Mouse (Mus musculus) kidney, embryonic 14.5 days (tissue): ENCODE results near the gene Tpx2. TPM values are rescaled to one million over a fixed set of nuclear protein-coding genes. Genes with fewer than 3 reads are reported as not detected.
A peak's percentile ranks its signal among the peaks of the same experiment; 100 is the strongest.

Experiments used
- ATAC-seq: fragments of 200-750 bp; cut with Nextera tagmentation; 2 replicates; pipeline ENCODE4 v1.8.0; 2017; ENCODE audit warnings: moderate number of reproducible peaks, mild to moderate bottlenecking, moderate TSS enrichment, moderate library complexity; ENCODE audit not compliant: low FRiP score, low TSS enrichment
- H3K27ac ChIP-seq: fragments of 300-500 bp; sonication (generic); 2 replicates; pipeline ENCODE4 v1.5.1; 2014; ENCODE audit warnings: low read depth, mild to moderate bottlenecking, low read length, moderate library complexity, mixed read lengths
- H3K27me3 ChIP-seq: fragments of 300-500 bp; sonication (generic); 2 replicates; pipeline ENCODE4 v1.6.1; 2014; ENCODE audit warnings: mild to moderate bottlenecking, low read length; ENCODE audit not compliant: control insufficient read depth, insufficient read depth
- H3K36me3 ChIP-seq: fragments of 300-500 bp; sonication (generic); 2 replicates; pipeline ENCODE4 v1.6.1; 2014; ENCODE audit warnings: low read length, mixed read lengths; ENCODE audit not compliant: control insufficient read depth, insufficient read depth
- H3K4me1 ChIP-seq: fragments of 300-500 bp; sonication (generic); 2 replicates; pipeline ENCODE4 v1.6.1; 2014; ENCODE audit warnings: low read length, mixed read lengths; ENCODE audit not compliant: control insufficient read depth, insufficient read depth
- H3K4me2 ChIP-seq: fragments of 300-500 bp; sonication (generic); replicated peaks from 2 replicates; pipeline ENCODE4 v1.6.1; 2014; ENCODE audit warnings: low read depth, mild to moderate bottlenecking, low read length
- H3K4me3 ChIP-seq: fragments of 300-500 bp; sonication (generic); 2 replicates; pipeline ENCODE4 v1.5.1; 2014; ENCODE audit warnings: mild to moderate bottlenecking, low read length
- H3K9ac ChIP-seq: fragments of 300-500 bp; sonication (generic); 2 replicates; pipeline ENCODE4 v1.6.1; 2014; ENCODE audit warnings: low read depth, mild to moderate bottlenecking, low read length, moderate library complexity
- H3K9me3 ChIP-seq: fragments of 300-500 bp; sonication (generic); 2 replicates; pipeline ENCODE4 v1.6.1; 2016; ENCODE audit warnings: low read length; ENCODE audit not compliant: control insufficient read depth
- WGBS: fragments of 180-500 bp; shearing (Covaris S2); extraction: QIAGEN DNeasy Blood & Tissue Kit; methylation state at CpG from one replicate; pipeline ENCODE4 v1.1.7; 2014; 5-methylcytosine and 5-hydroxymethylcytosine counted together
- polyA plus RNA-seq: library from polyadenylated mRNA; unstranded; fragments of >200 nt; fragmentation: Nextera tagmentation; extraction: Ambion mirVana; gene quantifications from 2 replicates; pipeline ENCODE4 v1.2.1, GENCODE M21; 2014

The Tpx2 gene
- polyA plus RNA-seq, 1 experiment from 2014 or later = 124 TPM

GRCm38 (mm10) chr2:152808178-152808577 is 39.6 kb upstream of the Tpx2 start:
- no peak for ATAC-seq
- Histone ChIP-seq H3K27me3 (no peaks in the 10 kb centered on the region), H3K4me1 (peaks cover 27% of the 10 kb centered on the region), H3K36me3 (peaks cover 3% of the 10 kb centered on the region; the same call in 1 of the 2 replicates), H3K27ac (no peak overlapping the region), H3K9me3 (no peaks in the 10 kb centered on the region), H3K4me3 (no peak overlapping the region), H3K4me2 (no peak overlapping the region), H3K9ac (no peak overlapping the region)
- WGBS = 76% methylated on average over 3 of the region's 3 CpGs

- peaks cover 3% of the 10 kb centered on the region; the same call in 1 of the 2 replicates for H3K36me3 ChIP-seq
- no peak overlapping the region for H3K9ac ChIP-seq
- no peak for ATAC-seq
These were observed 37.4 kb upstream of the Tpx2 start for GRCm38 (mm10) chr2:152810158-152810941.

DNA sequence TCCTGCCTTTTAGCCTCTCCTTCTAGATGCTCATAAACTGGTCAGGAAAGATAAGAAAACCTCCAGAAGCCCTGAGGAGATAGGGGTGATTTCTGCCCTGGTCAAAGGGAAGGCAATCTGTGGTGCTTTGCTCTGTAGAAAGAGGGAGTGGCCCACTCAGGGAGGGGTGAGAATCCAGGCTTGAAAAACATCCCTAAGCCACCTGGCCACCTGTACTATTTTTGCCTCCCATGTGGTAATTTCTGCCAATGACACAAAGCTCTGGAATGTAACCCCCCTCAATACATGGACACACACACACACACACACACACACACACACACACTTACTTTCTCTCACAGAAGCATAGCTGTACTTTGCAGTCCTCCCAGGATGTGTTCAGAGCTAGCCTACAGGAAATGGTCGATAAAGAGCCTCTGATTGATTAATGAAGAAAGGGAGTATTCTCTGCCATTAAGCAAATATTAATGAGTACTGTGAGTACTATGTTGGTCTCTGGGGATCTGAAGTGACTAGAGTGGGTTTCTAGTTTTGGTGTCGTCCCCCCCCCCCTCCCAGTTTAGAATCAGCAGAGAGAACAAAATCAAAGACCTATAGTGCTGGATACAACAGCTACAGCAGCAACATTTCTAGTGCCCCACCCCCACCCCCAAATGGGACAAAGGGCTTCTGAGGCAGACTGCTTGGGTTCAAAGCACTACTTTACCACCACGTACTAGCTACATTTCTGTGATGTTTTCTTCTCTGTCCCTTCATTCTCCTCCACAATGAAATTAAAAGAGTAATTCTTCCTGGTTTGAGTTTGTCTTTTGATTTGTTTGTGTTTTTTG is 36.2 kb upstream of the Tpx2 start:
- peaks cover under 1% of the 10 kb centered on the region; the same call in 1 of the 2 replicates for H3K36me3 ChIP-seq
- H3K4me1 ChIP-seq = peaks cover 6% of the 10 kb centered on the region; the same call in 1 of the 2 replicates
- no peak overlapping the region for H3K4me2 ChIP-seq
- 30% methylated on average over 3 of the region's 3 CpGs for WGBS
- H3K9me3 ChIP-seq = no peaks in the 10 kb centered on the region
- no peak overlapping the region for H3K9ac ChIP-seq
- no peak overlapping the region for H3K27ac ChIP-seq
- ATAC-seq = peak; percentile 57
- no peak overlapping the region for H3K4me3 ChIP-seq
- no peaks in the 10 kb centered on the region for H3K27me3 ChIP-seq

More at GRCm38 (mm10) chr2:152810158-152810941, 37.4 kb upstream of the Tpx2 start:
- H3K9me3 ChIP-seq = no peaks in the 10 kb centered on the region
- H3K4me3 ChIP-seq = no peak overlapping the region
- no peaks in the 10 kb centered on the region for H3K27me3 ChIP-seq
- WGBS = 81% methylated on average over 5 of the region's 5 CpGs
- peaks cover 12% of the 10 kb centered on the region for H3K4me1 ChIP-seq
- no peak overlapping the region for H3K27ac ChIP-seq
- H3K4me2 ChIP-seq = no peak overlapping the region

- no peak overlapping the region for H3K4me2 ChIP-seq
- 91% methylated on average over 1 of the region's 1 CpGs for WGBS
- no peaks in the 10 kb centered on the region for H3K9me3 ChIP-seq
- no peak overlapping the region for H3K4me3 ChIP-seq
- no peak overlapping the region for H3K9ac ChIP-seq
- H3K27me3 ChIP-seq = no peaks in the 10 kb centered on the region
- peaks cover 13% of the 10 kb centered on the region; the same call in 1 of the 2 replicates for H3K4me1 ChIP-seq
- ATAC-seq = no peak
- H3K27ac ChIP-seq = no peak overlapping the region
- H3K36me3 ChIP-seq = no peaks in the 10 kb centered on the region; the same call in 1 of the 2 replicates
These were observed 34.5 kb upstream of the Tpx2 start for GRCm38 (mm10) chr2:152813232-152813631.

GRCm38 (mm10) chr2:152814213-152814874 is 33.4 kb upstream of the Tpx2 start:
- no peak overlapping the region for H3K9ac ChIP-seq
- no peak overlapping the region for H3K4me3 ChIP-seq
- H3K27ac ChIP-seq = no peak overlapping the region
- H3K4me1 ChIP-seq = peaks cover 17% of the 10 kb centered on the region; the same call in 1 of the 2 replicates
- H3K4me2 ChIP-seq = no peak overlapping the region
- H3K27me3 ChIP-seq = no peaks in the 10 kb centered on the region
- no peak for ATAC-seq
- H3K36me3 ChIP-seq = peaks cover 4% of the 10 kb centered on the region
- 75% methylated on average over 6 of the region's 6 CpGs for WGBS
- H3K9me3 ChIP-seq = peaks cover 3% of the 10 kb centered on the region; the same call in 1 of the 2 replicates

DNA sequence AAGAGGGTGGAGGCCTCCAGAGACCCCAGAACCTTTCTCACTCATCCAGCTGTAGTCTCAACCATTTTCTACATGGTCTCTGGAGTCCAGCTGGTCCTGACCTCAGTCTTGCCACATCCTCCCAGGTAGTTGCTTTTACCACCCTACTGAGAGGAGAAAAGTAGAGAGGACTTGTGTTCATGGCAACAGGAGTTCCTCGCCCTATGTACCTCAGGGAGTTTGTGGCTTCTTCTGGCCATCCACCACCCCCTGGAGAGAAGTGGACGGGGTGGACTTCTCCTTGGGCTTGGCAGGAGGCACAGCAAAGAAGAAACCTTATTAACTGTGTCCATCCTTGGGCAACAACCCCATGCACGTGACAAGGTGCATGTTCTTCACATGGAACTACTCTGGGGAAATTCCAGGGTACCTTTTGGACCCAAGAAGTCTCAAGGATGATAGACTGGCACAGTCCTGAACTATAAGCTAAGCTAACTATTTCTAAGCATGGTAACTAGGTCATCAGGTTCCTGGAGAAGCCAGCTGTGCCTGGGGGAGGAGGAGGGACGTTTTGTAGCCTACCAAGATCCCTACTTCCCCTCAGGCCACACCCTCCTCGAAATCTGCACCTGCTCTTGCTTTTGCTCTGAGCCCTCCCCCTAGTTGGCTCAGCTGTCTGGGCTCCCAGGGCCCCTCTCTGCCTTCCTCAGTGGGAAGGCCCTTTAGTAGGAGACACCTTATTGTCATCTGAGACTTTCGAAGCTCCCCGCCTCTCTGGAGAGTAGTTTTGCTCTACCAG is 31.7 kb upstream of the Tpx2 start:
- no peak overlapping the region for H3K27ac ChIP-seq
- H3K4me3 ChIP-seq = no peak overlapping the region
- H3K4me2 ChIP-seq = no peak overlapping the region
- H3K4me1 ChIP-seq = peaks cover 31% of the 10 kb centered on the region
- 64% methylated on average over 7 of the region's 7 CpGs for WGBS
- peaks cover 10% of the 10 kb centered on the region for H3K36me3 ChIP-seq
- no peaks in the 10 kb centered on the region for H3K27me3 ChIP-seq
- ATAC-seq = no peak
- H3K9me3 ChIP-seq = peaks cover 3% of the 10 kb centered on the region; the same call in 1 of the 2 replicates
- H3K9ac ChIP-seq = no peak overlapping the region

GRCm38 (mm10) chr2:152816657-152817348 is 31.0 kb upstream of the Tpx2 start:
- 85% methylated on average over 3 of the region's 3 CpGs for WGBS
- H3K9me3 ChIP-seq = peaks cover 3% of the 10 kb centered on the region; the same call in 1 of the 2 replicates
- peaks cover 38% of the 10 kb centered on the region for H3K4me1 ChIP-seq
- H3K27ac ChIP-seq = no peak overlapping the region
- no peak overlapping the region for H3K4me2 ChIP-seq
- H3K9ac ChIP-seq = no peak overlapping the region
- peaks cover 10% of the 10 kb centered on the region for H3K36me3 ChIP-seq
- no peak overlapping the region for H3K4me3 ChIP-seq
- H3K27me3 ChIP-seq = no peaks in the 10 kb centered on the region
- no peak for ATAC-seq
